Mouse (Mus musculus) CH12F3 (cell line): ENCODE measurements around the gene Tnfrsf9.

Source experiments
- in situ Hi-C: fragments of 300-500 bp; cut with MboI; formaldehyde crosslinking; loops from 2 replicates; pipeline ENCODE4 v1.14.3; 2020; ENCODE audit warnings: low sequenced_read_pairs

Tnfrsf9 gene

DNA sequence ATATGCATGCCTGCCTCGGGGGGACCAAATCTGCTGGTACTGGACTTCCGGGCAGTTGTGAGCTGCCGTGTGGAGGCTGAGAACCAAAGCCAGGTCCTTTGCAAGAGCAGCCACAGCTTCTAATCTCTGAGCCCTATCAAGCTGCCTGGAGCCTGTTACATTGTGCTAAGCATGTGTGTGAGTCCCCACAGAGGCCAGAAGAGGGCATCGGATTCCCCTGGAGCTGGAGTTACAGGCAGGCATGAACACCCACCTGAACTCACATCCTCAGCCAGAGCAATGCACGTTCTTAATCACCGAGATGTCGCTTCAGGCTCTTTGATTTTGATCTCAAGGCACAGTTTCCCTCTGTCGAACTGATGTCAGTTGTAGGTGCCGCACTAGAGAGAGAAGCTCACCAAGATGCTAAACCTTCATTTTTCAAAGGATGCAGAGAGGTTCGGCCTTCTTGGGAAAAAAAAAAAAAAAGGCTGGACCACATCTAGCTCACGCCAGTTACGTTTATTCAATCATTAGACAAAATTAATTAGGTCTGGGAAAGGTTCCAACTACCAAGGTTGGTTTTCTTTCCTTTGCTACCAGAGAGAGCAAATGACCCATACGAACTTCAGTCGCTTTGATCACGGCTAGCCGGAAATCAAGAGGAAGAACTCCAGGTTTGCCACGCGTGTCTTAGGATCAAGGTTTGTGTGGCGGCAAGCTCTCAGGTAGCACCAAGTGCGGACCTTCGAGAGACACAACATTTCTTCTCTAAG lies 64.0 kb downstream of the Tnfrsf9 start:
- in situ Hi-C loops = no loop called here

DNA sequence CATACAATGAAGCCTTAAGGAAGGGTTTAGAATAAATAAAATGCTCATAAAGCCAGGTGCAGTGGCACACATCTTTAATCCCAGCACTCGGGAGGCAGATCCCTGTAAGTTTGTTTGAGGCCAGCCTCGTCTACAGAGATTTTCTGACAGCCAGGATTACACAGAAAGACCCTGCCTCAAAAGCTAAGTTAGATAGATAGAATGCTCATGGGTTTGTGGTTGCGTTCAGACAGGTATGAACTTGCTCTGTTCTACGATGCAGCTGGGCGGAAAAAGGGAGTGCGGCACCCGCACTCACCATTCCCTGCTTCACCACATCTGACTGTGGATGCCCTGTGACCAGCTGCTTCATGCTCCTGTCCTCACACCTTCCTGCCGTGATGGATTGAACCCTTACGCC lies 65.1 kb downstream of the Tnfrsf9 start:
- in situ Hi-C loops = no loop called here

DNA sequence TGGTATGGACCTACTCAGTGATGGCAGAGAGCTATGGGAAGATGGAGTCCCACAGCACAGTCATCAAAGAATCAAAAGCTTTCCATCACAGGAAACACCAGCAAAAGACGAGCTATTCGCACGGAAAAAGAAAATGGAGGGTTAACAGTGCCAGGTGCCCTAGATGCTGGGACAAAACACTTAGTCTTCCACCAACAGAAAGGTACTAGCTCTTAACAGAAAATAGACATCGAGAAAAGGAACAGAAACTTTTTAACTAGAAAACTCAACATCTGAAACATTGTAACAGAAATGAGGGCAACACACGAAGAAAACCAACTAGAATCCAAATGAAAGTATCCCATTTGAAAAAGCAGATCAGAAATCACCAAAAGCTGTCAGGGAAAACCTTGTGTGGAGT lies 65.8 kb downstream of the Tnfrsf9 start:
- in situ Hi-C loops = no loop called here

DNA sequence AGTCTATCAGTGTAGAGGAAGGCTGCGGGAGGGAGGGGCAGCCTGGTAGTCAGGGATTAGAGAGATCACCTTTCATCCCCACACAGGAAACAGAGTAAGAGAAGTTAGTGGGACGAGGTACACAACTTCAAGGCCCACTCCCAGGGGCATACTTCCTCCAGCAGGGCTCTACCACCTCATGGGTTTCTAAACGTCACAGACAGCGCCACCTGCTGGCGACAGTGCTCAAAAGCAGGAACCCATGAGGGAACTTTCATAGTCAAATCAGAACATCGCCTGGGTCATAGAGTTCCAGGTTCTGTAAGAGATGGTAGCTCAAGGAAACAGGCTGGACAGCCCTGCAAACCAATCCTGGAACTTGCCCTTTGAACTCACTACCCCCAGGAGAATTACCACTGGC lies 75.8 kb downstream of the Tnfrsf9 start:
- in situ Hi-C loops = no loop called here
